Mouse (Mus musculus): ENCODE data around the gene Far2. TPM values are rescaled to one million over a fixed set of nuclear protein-coding genes. Genes with fewer than 3 reads are reported as not detected.

Far2 gene
- polyA plus RNA-seq (2014; fragmentation: Nextera tagmentation; extraction: Ambion mirVana) = 1.9 and 3.8 TPM in 2 replicates

GRCm38 (mm10) chr6:148046881-148047649 is at the start of gene Far2:
TSS of gene Far2 (plus strand) at chr6:148047259.
- H3K9me3 ChIP-seq (ENCODE audit: control insufficient read depth, low read length) = no peaks in the 10 kb centered on the region
- H3K4me2 ChIP-seq (replicated peaks; ENCODE audit: low read depth, low read length) = peak within 1 kb of the TSS; percentile 65
- peak within 1 kb of the TSS; percentile 37 for H3K4me3 ChIP-seq (ENCODE audit: low read depth, low read length)
- H3K9ac ChIP-seq (ENCODE audit: low read depth, low read length) = peak within 1 kb of the TSS; percentile 61
- ATAC-seq (ENCODE audit: low FRiP score) = peak; percentile 70
- no peaks in the 10 kb centered on the region for H3K27me3 ChIP-seq (ENCODE audit: control insufficient read depth, insufficient read depth, low read length)
- no peak within 1 kb of the TSS for H3K27ac ChIP-seq (ENCODE audit: low read depth, low read length)
- 4% methylated on average over 34 of the region's 34 CpGs for WGBS
- no peaks in the 10 kb centered on the region for H3K36me3 ChIP-seq (ENCODE audit: control insufficient read depth, insufficient read depth, low read length)
- no peaks in the 10 kb centered on the region for H3K4me1 ChIP-seq (replicated peaks; ENCODE audit: control insufficient read depth, insufficient read depth, low read length)
- DNase-seq (ENCODE audit: low spot score) = peak; percentile 25

- H3K9me3 ChIP-seq (ENCODE audit: control insufficient read depth, low read length) = no peaks in the 10 kb centered on the region
- H3K9ac ChIP-seq (ENCODE audit: low read depth, low read length) = no peak overlapping the region
- no peak overlapping the region for H3K4me2 ChIP-seq (replicated peaks; ENCODE audit: low read depth, low read length)
- H3K36me3 ChIP-seq (ENCODE audit: control insufficient read depth, insufficient read depth, low read length) = no peaks in the 10 kb centered on the region
- no peaks in the 10 kb centered on the region for H3K4me1 ChIP-seq (replicated peaks; ENCODE audit: control insufficient read depth, insufficient read depth, low read length)
- no peak for ATAC-seq (ENCODE audit: low FRiP score)
- WGBS = 85% methylated on average over 2 of the region's 2 CpGs
- H3K27ac ChIP-seq (ENCODE audit: low read depth, low read length) = no peak overlapping the region
- no peaks in the 10 kb centered on the region for H3K27me3 ChIP-seq (ENCODE audit: control insufficient read depth, insufficient read depth, low read length)
- H3K4me3 ChIP-seq (ENCODE audit: low read depth, low read length) = no peak overlapping the region
- no peak for DNase-seq (ENCODE audit: low spot score)
These were observed 46.6 kb upstream of the Far2 start for GRCm38 (mm10) chr6:148000483-148000882.

GRCm38 (mm10) chr6:148001071-148001470 is 46.0 kb upstream of the Far2 start:
- H3K9me3 ChIP-seq (ENCODE audit: control insufficient read depth, low read length) = no peaks in the 10 kb centered on the region
- DNase-seq (ENCODE audit: low spot score) (peak; percentile 37), ATAC-seq (ENCODE audit: low FRiP score) (peak; percentile 51; the same call in 1 of the 2 replicates)
- no peaks in the 10 kb centered on the region for H3K36me3 ChIP-seq (ENCODE audit: control insufficient read depth, insufficient read depth, low read length)
- 46% methylated on average over 3 of the region's 3 CpGs for WGBS
- no peak overlapping the region for H3K4me3 ChIP-seq (ENCODE audit: low read depth, low read length)
- H3K4me1 ChIP-seq (replicated peaks; ENCODE audit: control insufficient read depth, insufficient read depth, low read length) = no peaks in the 10 kb centered on the region
- H3K27me3 ChIP-seq (ENCODE audit: control insufficient read depth, insufficient read depth, low read length) = no peaks in the 10 kb centered on the region
- H3K9ac ChIP-seq (ENCODE audit: low read depth, low read length) = no peak overlapping the region
- H3K27ac ChIP-seq (ENCODE audit: low read depth, low read length) = no peak overlapping the region
- H3K4me2 ChIP-seq (replicated peaks; ENCODE audit: low read depth, low read length) = no peak overlapping the region

- no peak overlapping the region for H3K4me2 ChIP-seq (replicated peaks; ENCODE audit: low read depth, low read length)
- ATAC-seq (ENCODE audit: low FRiP score) (no peak), DNase-seq (ENCODE audit: low spot score) (no peak)
- H3K9me3 ChIP-seq (ENCODE audit: control insufficient read depth, low read length) = no peaks in the 10 kb centered on the region
- no peaks in the 10 kb centered on the region for H3K36me3 ChIP-seq (ENCODE audit: control insufficient read depth, insufficient read depth, low read length)
- no peak overlapping the region for H3K9ac ChIP-seq (ENCODE audit: low read depth, low read length)
- H3K27me3 ChIP-seq (ENCODE audit: control insufficient read depth, insufficient read depth, low read length) = no peaks in the 10 kb centered on the region
- 70% methylated on average over 11 of the region's 11 CpGs for WGBS
- H3K27ac ChIP-seq (ENCODE audit: low read depth, low read length) = no peak overlapping the region
- H3K4me1 ChIP-seq (replicated peaks; ENCODE audit: control insufficient read depth, insufficient read depth, low read length) = no peaks in the 10 kb centered on the region
- H3K4me3 ChIP-seq (ENCODE audit: low read depth, low read length) = no peak overlapping the region
These were observed 40.8 kb upstream of the Far2 start for GRCm38 (mm10) chr6:148006118-148006837.

- Histone ChIP-seq H3K4me2 (replicated peaks; ENCODE audit: low read depth, low read length) (no peak overlapping the region), H3K9ac (ENCODE audit: low read depth, low read length) (no peak overlapping the region), H3K36me3 (ENCODE audit: control insufficient read depth, insufficient read depth, low read length) (no peaks in the 10 kb centered on the region), H3K4me3 (ENCODE audit: low read depth, low read length) (no peak overlapping the region), H3K27me3 (ENCODE audit: control insufficient read depth, insufficient read depth, low read length) (no peaks in the 10 kb centered on the region), H3K9me3 (ENCODE audit: control insufficient read depth, low read length) (no peaks in the 10 kb centered on the region), H3K27ac (ENCODE audit: low read depth, low read length) (no peak overlapping the region), H3K4me1 (replicated peaks; ENCODE audit: control insufficient read depth, insufficient read depth, low read length) (no peaks in the 10 kb centered on the region)
- ATAC-seq (ENCODE audit: low FRiP score) = no peak
- no peak for DNase-seq (ENCODE audit: low spot score)
- WGBS = 97% methylated on average over 1 of the region's 1 CpGs
These were observed 6.3 kb upstream of the Far2 start for GRCm38 (mm10) chr6:148040759-148041158.

- ATAC-seq (ENCODE audit: low FRiP score) = peak; percentile 57; the same call in 1 of the 2 replicates
These were observed 560 bp downstream of the Far2 start for GRCm38 (mm10) chr6:148047650-148047988.

GRCm38 (mm10) chr6:148063131-148063530 is 16.1 kb downstream of the Far2 start:
- Histone ChIP-seq H3K4me2 (replicated peaks; ENCODE audit: low read depth, low read length) (no peak overlapping the region), H3K4me1 (replicated peaks; ENCODE audit: control insufficient read depth, insufficient read depth, low read length) (no peaks in the 10 kb centered on the region), H3K27ac (ENCODE audit: low read depth, low read length) (no peak overlapping the region), H3K36me3 (ENCODE audit: control insufficient read depth, insufficient read depth, low read length) (no peaks in the 10 kb centered on the region), H3K9ac (ENCODE audit: low read depth, low read length) (no peak overlapping the region), H3K9me3 (ENCODE audit: control insufficient read depth, low read length) (no peaks in the 10 kb centered on the region), H3K4me3 (ENCODE audit: low read depth, low read length) (no peak overlapping the region), H3K27me3 (ENCODE audit: control insufficient read depth, insufficient read depth, low read length) (no peaks in the 10 kb centered on the region)
- 82% methylated on average over 3 of the region's 3 CpGs for WGBS
- DNase-seq (ENCODE audit: low spot score) (no peak), ATAC-seq (ENCODE audit: low FRiP score) (no peak)

More at GRCm38 (mm10) chr6:148047650-148047988, 560 bp downstream of the Far2 start:
- no peak for DNase-seq (ENCODE audit: low spot score)
- no peak overlapping the region; the same call in 1 of the 2 replicates for H3K4me3 ChIP-seq (ENCODE audit: low read depth, low read length)
- H3K4me1 ChIP-seq (replicated peaks; ENCODE audit: control insufficient read depth, insufficient read depth, low read length) = no peaks in the 10 kb centered on the region
- no peaks in the 10 kb centered on the region for H3K27me3 ChIP-seq (ENCODE audit: control insufficient read depth, insufficient read depth, low read length)
- peak overlapping the region; percentile 65; the same call in 1 of the 2 replicates for H3K4me2 ChIP-seq (replicated peaks; ENCODE audit: low read depth, low read length)
- H3K27ac ChIP-seq (ENCODE audit: low read depth, low read length) = no peak overlapping the region
- H3K36me3 ChIP-seq (ENCODE audit: control insufficient read depth, insufficient read depth, low read length) = no peaks in the 10 kb centered on the region
- no peaks in the 10 kb centered on the region for H3K9me3 ChIP-seq (ENCODE audit: control insufficient read depth, low read length)
- no peak overlapping the region; the same call in 1 of the 2 replicates for H3K9ac ChIP-seq (ENCODE audit: low read depth, low read length)

GRCm38 (mm10) chr6:148066267-148066666 is 19.2 kb downstream of the Far2 start:
- Histone ChIP-seq H3K27me3 (ENCODE audit: control insufficient read depth, insufficient read depth, low read length) (no peaks in the 10 kb centered on the region), H3K27ac (ENCODE audit: low read depth, low read length) (no peak overlapping the region), H3K4me1 (replicated peaks; ENCODE audit: control insufficient read depth, insufficient read depth, low read length) (no peaks in the 10 kb centered on the region), H3K4me2 (replicated peaks; ENCODE audit: low read depth, low read length) (no peak overlapping the region), H3K9me3 (ENCODE audit: control insufficient read depth, low read length) (no peaks in the 10 kb centered on the region), H3K4me3 (ENCODE audit: low read depth, low read length) (no peak overlapping the region), H3K9ac (ENCODE audit: low read depth, low read length) (no peak overlapping the region), H3K36me3 (ENCODE audit: control insufficient read depth, insufficient read depth, low read length) (no peaks in the 10 kb centered on the region)
- DNase-seq (ENCODE audit: low spot score) (no peak), ATAC-seq (ENCODE audit: low FRiP score) (no peak)
- 82% methylated on average over 5 of the region's 5 CpGs for WGBS

Data from hindbrain, embryonic 11.5 days (tissue).